Mouse (Mus musculus) kidney, adult 2 months (tissue): ENCODE results near the gene S100a7a.

Experiments used
- CTCF ChIP-seq: fragments of 200-500 bp; conservative IDR thresholded peaks from 2 replicates; pipeline ENCODE4 v1.5.1; 2011; ENCODE audit warnings: low read depth, mild to moderate bottlenecking, control low read depth, low read length, moderate library complexity, mixed read lengths; ENCODE audit not compliant: insufficient read depth, insufficient read length
- POLR2A ChIP-seq: fragments of 200-500 bp; IDR thresholded peaks from one replicate; pipeline ENCODE4 v1.6.1; 2011; ENCODE audit warnings: low read depth, low read length, control low read depth

DNA sequence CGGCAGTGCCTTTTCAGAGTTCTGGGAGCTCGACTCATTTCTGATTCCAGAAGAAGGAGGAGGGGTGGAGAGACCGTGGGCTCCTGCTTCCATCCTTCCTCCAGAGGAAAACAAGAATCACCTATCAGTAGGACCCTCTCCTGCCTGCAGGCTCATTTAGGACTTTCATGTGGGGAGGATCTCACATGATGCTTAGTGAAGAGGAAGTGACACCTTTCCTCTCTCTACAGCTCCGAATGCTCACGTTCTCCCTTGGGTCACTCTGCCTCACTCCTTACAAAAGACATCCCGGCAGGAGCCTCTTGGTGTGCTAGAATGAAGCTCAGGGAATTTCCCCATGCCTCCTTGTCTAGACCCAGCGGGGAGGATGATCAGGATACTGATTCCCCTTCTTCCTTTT, 32.3 kb upstream of the S100a7a start:
- TF ChIP-seq POLR2A (no peak), CTCF (no peak)
